Mouse (Mus musculus) activated CD4-positive, CD25-positive, alpha-beta regulatory T cell, adult 4 months (primary cell): ENCODE data around the gene Fam102a. TPM values are rescaled to one million over a fixed set of nuclear protein-coding genes. Genes with fewer than 3 reads are reported as not detected.

Experiments used
- ATAC-seq: one replicate; pipeline ENCODE4 v1.8.0; 2017
- polyA plus RNA-seq, 2 experiments: library from polyadenylated mRNA; unstranded; fragments of 100-300 nt; shearing (Covaris generic); gene quantifications; one replicate each; pipeline ENCODE4 v1.2.1; 2017

Fam102a gene
- polyA plus RNA-seq, 2 experiments from 2014 or later: 40.3 to 47.5 TPM

DNA sequence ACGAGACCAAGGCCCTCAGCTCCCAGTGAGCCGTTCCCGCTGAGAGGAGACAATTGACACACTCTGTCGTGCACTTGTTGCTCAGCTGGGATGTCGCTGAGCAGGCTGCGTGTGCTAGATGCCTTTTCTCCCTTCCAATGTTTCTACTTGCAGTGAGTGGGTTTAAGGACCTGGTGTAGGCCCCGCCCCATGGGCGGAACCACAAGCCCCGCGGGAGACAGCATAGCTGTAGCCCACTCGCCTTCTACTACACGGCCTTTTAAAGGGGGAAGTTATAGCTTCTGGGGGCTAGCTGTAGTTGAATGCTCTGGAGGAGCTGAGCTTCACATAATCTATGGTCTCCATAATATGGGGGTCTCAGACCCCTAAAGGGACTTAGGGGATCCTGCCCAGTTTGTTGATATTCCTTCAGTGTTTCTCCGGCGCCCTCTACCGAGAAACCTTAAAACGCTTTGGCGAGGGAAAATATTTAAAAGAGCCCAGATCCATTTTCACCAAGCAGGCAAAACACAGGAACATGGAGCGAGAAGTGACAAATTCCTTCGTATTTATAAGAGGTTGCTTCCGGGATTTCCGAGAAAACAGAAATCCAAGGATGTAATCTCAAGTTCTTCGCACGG lies 75.6 kb downstream of the Fam102a start:
- no peak for ATAC-seq

DNA sequence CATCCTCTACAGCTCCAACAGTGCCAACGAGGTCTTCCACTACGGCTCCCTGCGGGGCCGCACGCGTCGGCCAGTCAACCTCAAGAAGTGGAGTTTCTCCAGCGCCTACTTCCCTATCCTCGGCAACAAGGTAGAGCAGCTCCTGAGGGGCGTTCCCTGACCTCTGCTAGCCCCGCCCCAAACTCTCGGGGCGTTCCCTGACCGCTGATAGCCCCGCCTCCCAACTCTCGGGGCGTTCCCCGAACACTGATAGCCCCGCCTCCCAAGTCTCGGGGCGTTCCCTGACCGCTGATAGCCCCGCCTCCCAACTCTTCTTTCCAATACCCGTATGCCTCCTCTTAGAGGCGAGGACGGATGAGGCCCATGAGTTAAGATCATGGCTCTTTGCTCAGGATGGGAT lies 77.1 kb downstream of the Fam102a start:
- no peak for ATAC-seq

DNA sequence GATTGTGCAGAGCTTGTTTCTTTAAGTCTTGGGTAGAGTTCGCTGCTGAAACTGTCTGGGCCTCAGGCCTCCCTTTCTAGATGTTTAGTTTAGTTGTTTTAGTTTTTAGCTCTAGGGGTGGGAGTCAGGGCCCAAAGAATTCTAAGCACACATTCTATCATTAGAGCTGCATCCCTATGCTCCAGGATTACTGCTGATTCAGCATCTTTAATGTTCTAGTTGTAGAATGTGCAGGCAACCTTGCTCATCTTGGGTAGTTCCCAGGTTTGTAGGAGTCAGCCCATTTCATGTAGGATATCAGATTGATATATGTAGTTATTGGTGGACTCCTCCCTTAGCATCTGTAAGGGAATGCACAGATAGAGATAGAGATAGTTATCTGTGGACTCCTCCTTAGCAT lies 82.0 kb downstream of the Fam102a start:
- ATAC-seq: no peak

DNA sequence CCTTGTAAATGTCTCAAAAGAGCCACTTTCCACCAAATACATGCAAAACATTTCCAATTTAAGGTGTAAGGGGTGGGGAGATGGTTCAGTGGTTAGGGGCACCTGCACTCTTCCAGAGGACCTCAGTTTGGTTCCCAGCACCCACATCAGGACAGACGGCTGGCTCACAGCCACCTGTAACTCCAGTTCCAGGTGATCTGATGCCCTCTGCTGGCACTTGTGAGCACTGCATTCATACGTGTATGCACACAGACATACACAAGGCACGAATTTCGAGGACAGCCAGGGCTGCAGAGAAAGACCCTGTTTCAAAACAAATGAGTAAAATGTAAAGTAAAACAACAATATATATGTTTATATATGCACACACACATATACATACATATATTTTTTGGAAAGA lies 82.5 kb downstream of the Fam102a start:
- no peak for ATAC-seq

DNA sequence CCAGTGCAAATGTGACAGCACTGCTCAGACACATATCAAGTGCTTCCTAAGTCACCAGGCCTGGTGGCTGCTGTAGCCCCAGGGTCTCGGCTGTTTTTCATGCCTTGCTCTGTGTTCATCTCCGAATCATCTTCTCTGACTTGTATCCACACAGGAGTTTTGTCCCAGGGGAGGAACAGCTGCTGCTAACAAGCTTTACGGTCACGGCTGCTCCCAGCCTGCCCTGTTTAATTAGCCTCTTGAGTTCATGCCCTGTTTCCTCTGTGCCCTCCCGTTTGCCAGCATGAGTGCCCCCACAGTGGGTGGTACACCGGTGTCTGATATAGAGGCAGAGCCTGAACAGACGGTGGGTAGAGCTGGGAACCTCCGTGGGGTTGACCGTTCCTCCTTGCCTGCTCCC lies 82.9 kb downstream of the Fam102a start:
- no peak for ATAC-seq

Other genes starting within 250 kb of the Fam102a start
- gene Golga2, start 247.9 kb upstream of the Fam102a start, polyA plus RNA-seq: 10 to 100 TPM; 14.9 to 18.3 TPM
- 100 to 1,000 TPM; 133 to 252 TPM for gene Swi5, start 247.3 kb upstream of the Fam102a start, polyA plus RNA-seq
- 10 to 100 TPM; 38.8 to 51.6 TPM for gene Ciz1, start 183.0 kb upstream of the Fam102a start, polyA plus RNA-seq
- gene Dnm1, start 182.0 kb upstream of the Fam102a start, polyA plus RNA-seq: not detected
- 10 to 100 TPM; 70.3 to 75.4 TPM for gene 1110008P14Rik, start 153.4 kb upstream of the Fam102a start, polyA plus RNA-seq
- not detected for gene Lcn2, start 147.1 kb upstream of the Fam102a start, polyA plus RNA-seq
- 1 to 10 TPM; 1.0 to 1.6 TPM for gene Ptges2, start 139.4 kb upstream of the Fam102a start, polyA plus RNA-seq
- 1 to 10 TPM; 5.2 TPM for gene Naif1, start 84.9 kb upstream of the Fam102a start, polyA plus RNA-seq
- gene Slc25a25, start 83.9 kb upstream of the Fam102a start, polyA plus RNA-seq: 1 to 10 TPM; 3.3 to 4.0 TPM
- 100 to 1,000 TPM; 107 to 124 TPM for gene Dpm2, start 35.5 kb downstream of the Fam102a start, polyA plus RNA-seq
- not detected for gene Pip5kl1, start 39.5 kb downstream of the Fam102a start, polyA plus RNA-seq
- gene 9430097D07Rik, start 40.4 kb downstream of the Fam102a start, polyA plus RNA-seq: not detected
- gene St6galnac4, start 51.8 kb downstream of the Fam102a start, polyA plus RNA-seq: 10 to 100 TPM; 30.7 to 39.8 TPM
- gene St6galnac6, start 64.4 kb downstream of the Fam102a start, polyA plus RNA-seq: 1 to 10 TPM; 2.5 to 3.4 TPM
- under 1 TPM; 0.16 to 0.48 TPM for gene Ak1, start 86.4 kb downstream of the Fam102a start, polyA plus RNA-seq
- gene Eng, start 111.3 kb downstream of the Fam102a start, polyA plus RNA-seq: not detected
- 1 to 10 TPM; 3.8 to 6.2 TPM for gene Fpgs, start 168.8 kb downstream of the Fam102a start, polyA plus RNA-seq
- 10 to 100 TPM; 26.2 to 26.4 TPM for gene Cdk9, start 177.7 kb downstream of the Fam102a start, polyA plus RNA-seq
- gene Sh2d3c, start 185.7 kb downstream of the Fam102a start, polyA plus RNA-seq: 10 to 100 TPM; 62.2 to 84.6 TPM
- gene 6330409D20Rik, start 205.7 kb downstream of the Fam102a start, polyA plus RNA-seq: under 1 TPM in 1 of 2 experiments, not detected in 1; 0.99 TPM
- gene Tor2a, start 221.9 kb downstream of the Fam102a start, polyA plus RNA-seq: 10 to 100 TPM; 58.9 to 62.2 TPM
- gene Ttc16, start 240.3 kb downstream of the Fam102a start, polyA plus RNA-seq: under 1 TPM; 0.61 to 0.65 TPM
- 1 to 10 TPM; 4.9 to 6.3 TPM for gene Ptrh1, start 240.5 kb downstream of the Fam102a start, polyA plus RNA-seq
- gene Cfap157, start 249.1 kb downstream of the Fam102a start, polyA plus RNA-seq: not detected